Mouse (Mus musculus) brain, embryonic 14.5 days (tissue): ENCODE measurements around the gene Gm960.

Source experiments
- CTCF ChIP-seq: fragments of 200-500 bp; IDR thresholded peaks from 2 replicates; pipeline ENCODE4 v1.5.1; 2012; ENCODE audit warnings: inconsistent platforms, mild to moderate bottlenecking, moderate library complexity, borderline replicate concordance; ENCODE audit not compliant: insufficient read depth, insufficient read length; ENCODE audit errors: extremely low read depth
- POLR2A ChIP-seq: fragments of 200-500 bp; IDR thresholded peaks from 2 replicates; pipeline ENCODE4 v1.6.1; 2012; ENCODE audit warnings: mild to moderate bottlenecking, inconsistent platforms, borderline replicate concordance; ENCODE audit not compliant: poor library complexity, insufficient read depth, insufficient read length, severe bottlenecking; ENCODE audit errors: extremely low read depth

GRCm38 (mm10) chr19:4729186-4729585 is 30.7 kb upstream of the Gm960 start:
- no peak for TF ChIP-seq CTCF
- TF ChIP-seq POLR2A, result no peak
